Mouse (Mus musculus) left cerebral cortex, adult 18-20 months (tissue): ENCODE measurements around the gene Lonrf2. TPM values are rescaled to one million over a fixed set of nuclear protein-coding genes. Genes with fewer than 3 reads are reported as not detected.

ENCODE experiments used
- DNase-seq, 2 experiments: peaks; one replicate each; pipeline ENCODE4 v3.0.0; 2021 to 2022; ENCODE audit warnings: low spot score in 2 of 2, mixed read lengths in 1 of 2
- total RNA-seq, 2 experiments: library from RNA; stranded (reverse); gene quantifications; 2 replicates each; pipeline ENCODE4 v1.2.3; 2021

Gene Lonrf2
- total RNA-seq, 2 experiments from 2014 or later = 122 to 124 TPM

GRCm38 (mm10) chr1:38770676-38771075 lies 65.8 kb downstream of the Lonrf2 start:
- DNase-seq = no peak

DNA sequence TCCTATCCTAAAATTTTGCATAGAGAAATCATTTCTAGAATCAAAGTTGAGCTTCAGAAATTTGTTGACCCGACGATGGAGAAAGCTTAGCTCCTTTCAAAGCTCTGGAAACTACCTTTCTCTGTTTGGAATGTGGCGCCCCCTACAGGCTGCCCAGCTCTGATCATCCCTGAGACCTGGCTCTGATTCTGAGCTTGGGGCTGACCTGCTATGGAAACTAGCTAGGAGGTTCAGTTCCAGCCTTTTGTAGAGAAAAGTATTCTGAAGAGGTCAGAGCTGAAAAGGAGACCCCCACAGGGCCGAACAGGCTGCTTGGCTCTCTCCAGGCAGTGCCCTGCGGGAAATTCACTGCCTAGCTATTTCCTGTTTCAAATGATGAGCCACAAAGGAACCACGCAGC lies 66.6 kb downstream of the Lonrf2 start:
- peak; percentile 75 to 87 for DNase-seq

DNA sequence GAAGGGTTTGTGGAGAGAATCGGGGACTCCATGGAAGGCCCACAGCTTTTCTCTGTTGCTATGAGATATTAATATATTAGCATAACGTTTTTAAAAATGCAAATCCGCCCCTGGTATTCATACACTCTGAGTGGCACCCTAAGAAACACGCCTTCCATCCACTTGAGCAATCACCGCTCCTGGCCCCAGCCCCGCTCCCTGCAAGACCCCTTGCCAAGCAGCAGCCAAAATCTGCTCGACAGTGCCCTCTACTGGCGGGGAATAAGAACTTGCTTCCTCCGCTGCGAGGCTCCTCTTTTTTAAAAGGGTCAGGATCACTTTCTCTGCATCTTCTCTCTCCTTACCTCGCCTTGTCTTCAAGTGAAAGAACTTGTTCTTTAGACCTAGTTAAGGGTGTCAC lies 68.7 kb downstream of the Lonrf2 start:
- DNase-seq = peak; percentile 76 to 79

GRCm38 (mm10) chr1:38766661-38767572 lies 69.6 kb downstream of the Lonrf2 start:
- no peak for DNase-seq

- DNase-seq = no peak
Measured at GRCm38 (mm10) chr1:38766254-38766653, 70.3 kb downstream of the Lonrf2 start.

DNA sequence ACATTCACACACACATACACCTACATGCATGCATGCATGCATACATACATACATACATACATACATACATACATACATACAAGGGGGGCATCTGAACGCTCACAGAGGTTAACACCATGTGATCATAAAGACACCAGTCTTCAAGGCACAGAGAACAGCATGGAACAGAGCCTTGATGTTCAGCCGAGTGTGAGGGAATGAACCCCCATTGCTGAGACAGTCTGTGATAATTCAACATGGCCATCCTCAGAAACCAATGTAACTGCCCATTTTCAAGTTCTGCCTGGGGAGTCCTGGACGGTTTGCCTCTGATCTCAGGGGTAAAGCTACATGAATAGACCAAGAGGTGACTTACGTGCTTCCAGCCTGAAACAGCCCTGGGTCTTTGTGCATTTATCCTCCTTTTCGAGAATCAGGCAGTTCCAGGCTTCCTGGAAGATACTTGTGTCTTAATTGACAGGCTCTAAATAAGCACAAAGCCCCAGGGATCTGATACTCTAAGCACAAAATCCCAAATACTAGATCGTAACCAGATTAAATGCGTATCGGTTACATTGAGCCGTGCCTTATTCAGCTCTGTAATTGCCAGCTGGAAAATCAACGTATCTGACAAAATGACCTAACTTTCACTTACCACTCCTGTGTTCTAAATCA lies 72.4 kb downstream of the Lonrf2 start:
- DNase-seq = no peak

- DNase-seq = no peak
Measured at GRCm38 (mm10) chr1:38760424-38760823, 76.1 kb downstream of the Lonrf2 start.

- DNase-seq = no peak
Measured at GRCm38 (mm10) chr1:38757791-38758403, 78.6 kb downstream of the Lonrf2 start.

DNA sequence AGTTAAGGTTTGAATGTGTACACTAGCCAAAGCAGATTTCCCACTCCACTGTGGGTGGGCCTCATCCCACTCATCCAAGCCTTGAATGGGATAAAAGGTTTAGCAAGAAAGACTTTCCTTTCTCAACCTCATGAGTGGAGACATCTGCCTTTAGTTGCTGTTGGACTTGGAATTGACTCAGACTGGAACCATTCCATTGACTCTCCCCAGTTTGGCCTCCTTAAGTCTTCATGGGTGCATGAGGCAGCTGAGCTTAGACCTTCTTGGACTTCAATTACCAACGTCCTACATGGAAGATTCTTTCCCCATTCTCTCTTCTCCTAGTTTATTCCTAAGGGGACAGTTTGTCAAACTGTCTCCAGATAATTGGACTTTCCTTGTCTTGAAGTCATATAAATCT lies 92.6 kb downstream of the Lonrf2 start:
- DNase-seq = no peak

Other genes with a start within 250 kb of the Lonrf2 start
- 100 to 1,000 TPM; 103 to 107 TPM for gene Aff3, start 171.8 kb downstream of the Lonrf2 start, total RNA-seq
- gene Chst10, start 61.5 kb upstream of the Lonrf2 start, total RNA-seq = 10 to 100 TPM; 71.1 to 76.5 TPM
- gene Nms, start 102.4 kb upstream of the Lonrf2 start, total RNA-seq = not detected
- gene Pdcl3, start 148.9 kb upstream of the Lonrf2 start, total RNA-seq = 10 to 100 TPM; 38.7 to 41.3 TPM